ENCODE assay signal across 25 mouse cellular contexts in genomic region chr10:87898826-87899225, GRCm38 (mm10). TPM values are rescaled to one million over a fixed set of nuclear protein-coding genes. Genes with fewer than 3 reads are reported as not detected.
DNase-seq lines count a peak whose midpoint lies in the region; ATAC-seq lines count a peak whose summit lies in the region.
"Had no signal": no experiment of that assay in that cellular context is flagged by ENCODE, and none has a peak within 500 bp of the region (broad histone marks: within the 10 kb centered on the region; RNA-seq: fewer than 3 reads in every experiment).

No protein-coding gene starts in this region.

- no peak overlapping the region for H3K27ac ChIP-seq in embryonic facial prominence, embryonic 11.5 days (replicated peaks; ENCODE audit: low read depth, low read length)
- H3K27ac ChIP-seq in limb, embryonic 10.5 days, result peak overlapping the region; percentile 75
- H3K27ac ChIP-seq in midbrain, embryonic 11.5 days (ENCODE audit: low read depth, low read length), result no peak overlapping the region
- H3K27ac ChIP-seq: forebrain, embryonic 10.5 days; forebrain, embryonic 13.5 days; gastrocnemius, adult 2 months; hindbrain, embryonic 12.5 days; hindbrain, embryonic 15.5 days; intestine, embryonic 15.5 days had no signal

- H3K9me3 ChIP-seq in embryonic facial prominence, embryonic 11.5 days (replicated peaks; ENCODE audit: control insufficient read depth, low read length), result no peaks in the 10 kb centered on the region
- H3K9me3 ChIP-seq in limb, embryonic 10.5 days (replicated peaks), result no peaks in the 10 kb centered on the region
- H3K9me3 ChIP-seq in midbrain, embryonic 11.5 days (ENCODE audit: control insufficient read depth, low read length), result no peaks in the 10 kb centered on the region
- H3K9me3 ChIP-seq: forebrain, embryonic 10.5 days; forebrain, embryonic 13.5 days; G1E; hindbrain, embryonic 12.5 days; hindbrain, embryonic 15.5 days; intestine, embryonic 15.5 days had no signal

- WGBS in embryonic facial prominence, embryonic 11.5 days, result 38% methylated on average over 3 of the region's 3 CpGs
- WGBS in limb, embryonic 10.5 days, result 46% methylated on average over 3 of the region's 3 CpGs
- WGBS in midbrain, embryonic 11.5 days, result 83% methylated on average over 3 of the region's 3 CpGs

- no peaks in the 10 kb centered on the region for H3K36me3 ChIP-seq in embryonic facial prominence, embryonic 11.5 days (replicated peaks; ENCODE audit: control insufficient read depth, insufficient read depth, low read depth, low read length)
- no peaks in the 10 kb centered on the region for H3K36me3 ChIP-seq in limb, embryonic 10.5 days
- no peaks in the 10 kb centered on the region for H3K36me3 ChIP-seq in midbrain, embryonic 11.5 days (ENCODE audit: control insufficient read depth, insufficient read depth, low read length)
- H3K36me3 ChIP-seq: forebrain, embryonic 10.5 days; G1E; hindbrain, embryonic 12.5 days; hindbrain, embryonic 15.5 days; intestine, embryonic 15.5 days had no signal

- H3K4me1 ChIP-seq in embryonic facial prominence, embryonic 11.5 days (ENCODE audit: control insufficient read depth, insufficient read depth, low read length), result no peaks in the 10 kb centered on the region
- peaks cover 49% of the 10 kb centered on the region for H3K4me1 ChIP-seq in limb, embryonic 10.5 days
- no peaks in the 10 kb centered on the region for H3K4me1 ChIP-seq in midbrain, embryonic 11.5 days (ENCODE audit: control insufficient read depth, insufficient read depth, low read length)
- H3K4me1 ChIP-seq: forebrain, embryonic 13.5 days; hindbrain, embryonic 12.5 days; hindbrain, embryonic 15.5 days; intestine, embryonic 15.5 days had no signal

- H3K4me3 ChIP-seq in embryonic facial prominence, embryonic 11.5 days (ENCODE audit: low read depth, low read length), result no peak overlapping the region
- H3K4me3 ChIP-seq in limb, embryonic 10.5 days, result no peak overlapping the region
- no peak overlapping the region for H3K4me3 ChIP-seq in midbrain, embryonic 11.5 days (ENCODE audit: low read depth, low read length)
- H3K4me3 ChIP-seq: forebrain, embryonic 10.5 days; forebrain, embryonic 13.5 days; gastrocnemius, adult 2 months; hindbrain, embryonic 12.5 days; hindbrain, embryonic 15.5 days; intestine, embryonic 15.5 days had no signal

- no peak overlapping the region for H3K4me2 ChIP-seq in embryonic facial prominence, embryonic 11.5 days (ENCODE audit: low read depth, low read length)
- no peak overlapping the region for H3K4me2 ChIP-seq in midbrain, embryonic 11.5 days
- H3K4me2 ChIP-seq: forebrain, embryonic 13.5 days; heart, embryonic 11.5 days; hindbrain, embryonic 12.5 days; hindbrain, embryonic 15.5 days; intestine, embryonic 15.5 days had no signal

- peak; percentile 18; the same call in 1 of the 2 replicates for ATAC-seq in embryonic facial prominence, embryonic 11.5 days (replicated peaks; ENCODE audit: insufficient number of reproducible peaks, low FRiP score, low TSS enrichment, low read depth)
- no peak for ATAC-seq in midbrain, embryonic 11.5 days (ENCODE audit: low FRiP score)
- ATAC-seq: forebrain, embryonic 13.5 days; forebrain, embryonic 16.5 days; intestine, embryonic 15.5 days; Patski had no signal

- peak; percentile 26 for DNase-seq in embryo, embryonic 11 days
- no peak for DNase-seq in embryo, embryonic 9.5 days (ENCODE audit: extremely low spot score)
- peak; percentile 71 for DNase-seq in embryonic facial prominence, embryonic 11.5 days (ENCODE audit: low spot score)
- DNase-seq in limb, embryonic 10.5 days (ENCODE audit: low spot score), result no peak
- no peak for DNase-seq in layer of hippocampus, postnatal 36 days
- no peak for DNase-seq in midbrain, embryonic 11.5 days (ENCODE audit: low spot score, missing footprints)
- DNase-seq: adrenal gland, postnatal 10 days; adrenal gland, postnatal 36 days; B cell, adult 2 months; cerebellum, adult 18-20 months; cerebellum, adult 9-10 months; cerebellum, postnatal 14 days; gastrocnemius, adult 2 months; gastrocnemius, postnatal 14 days; heart, adult 11 months had no signal

- H3K27me3 ChIP-seq in embryonic facial prominence, embryonic 11.5 days (ENCODE audit: control insufficient read depth, insufficient read depth, low read length), result no peaks in the 10 kb centered on the region
- no peaks in the 10 kb centered on the region for H3K27me3 ChIP-seq in limb, embryonic 10.5 days (ENCODE audit: low read depth, poor library complexity, severe bottlenecking)
- H3K27me3 ChIP-seq in midbrain, embryonic 11.5 days (ENCODE audit: control insufficient read depth, insufficient read depth, low read length), result no peaks in the 10 kb centered on the region
- H3K27me3 ChIP-seq: CH12.LX; forebrain, embryonic 13.5 days; hindbrain, embryonic 12.5 days; hindbrain, embryonic 15.5 days; intestine, embryonic 15.5 days; Patski had no signal

- H3K9ac ChIP-seq in embryonic facial prominence, embryonic 11.5 days (replicated peaks; ENCODE audit: low read length), result no peak overlapping the region
- H3K9ac ChIP-seq in midbrain, embryonic 11.5 days (ENCODE audit: low read length), result no peak overlapping the region
- H3K9ac ChIP-seq: forebrain, embryonic 13.5 days; hindbrain, embryonic 12.5 days; hindbrain, embryonic 15.5 days; intestine, embryonic 15.5 days had no signal

RNA-seq across cellular contexts. Expression of gene Igf1, which starts 40.8 kb away (rescaled TPM):
- 66.3 and 67.8 TPM in 2 replicates for polyA plus RNA-seq in embryonic facial prominence, embryonic 11.5 days (2014; fragmentation: Nextera tagmentation; extraction: Ambion mirVana)
- 17.5 and 58.7 TPM in 2 replicates for polyA plus RNA-seq in limb, embryonic 10.5 days (2016; fragmentation: Nextera tagmentation; extraction: Ambion mirVana)
- 1 to 10 TPM; 8.0 TPM for total RNA-seq in layer of hippocampus, postnatal 36 days (2021)
- 16.7 and 20.8 TPM in 2 replicates for polyA plus RNA-seq in midbrain, embryonic 11.5 days (2014; fragmentation: Nextera tagmentation; extraction: Ambion mirVana)
- total RNA-seq: CH12.LX had no signal

Comparison
In these comparisons a context has a peak if more than half of its experiments do, and no peak if none do; other contexts are left out.
1. DNase-seq: peak in embryo, embryonic 11 days (single experiment) and embryonic facial prominence, embryonic 11.5 days (single experiment); none in embryo, embryonic 9.5 days (single experiment), limb, embryonic 10.5 days (single experiment), layer of hippocampus, postnatal 36 days (0 of 2) and midbrain, embryonic 11.5 days (single experiment).